Mouse (Mus musculus) embryonic fibroblast, embryonic 13.5 days (primary cell): ENCODE measurements at regions not wholly inside any gene's neighbourhood (a gene's known extent, or its start where the extent isn't known, plus 50 kb on each side); places are given as distances from the start of the nearest gene placed in this dataset.
A peak's percentile ranks its signal among the peaks of the same experiment; 100 is the strongest.

Source experiments
- H3K27ac ChIP-seq: 2 replicates; pipeline ENCODE4 v1.5.1; 2012; ENCODE audit warnings: low read length, control low read depth, inconsistent platforms; ENCODE audit not compliant: insufficient read depth
- H3K4me1 ChIP-seq: 2 replicates; pipeline ENCODE4 v1.6.1; 2011; ENCODE audit warnings: low read length; ENCODE audit not compliant: control insufficient read depth, insufficient read depth
- H3K4me3 ChIP-seq: 2 replicates; pipeline ENCODE4 v1.5.1; 2011; ENCODE audit warnings: mild to moderate bottlenecking, control low read depth, low read length; ENCODE audit not compliant: insufficient read depth
- CTCF ChIP-seq: IDR thresholded peaks from 2 replicates; pipeline ENCODE4 v1.5.1; 2011; ENCODE audit warnings: mild to moderate bottlenecking, control low read depth, low read length, moderate library complexity, borderline replicate concordance; ENCODE audit not compliant: insufficient read depth
- POLR2A ChIP-seq: IDR thresholded peaks from 2 replicates; pipeline ENCODE4 v1.6.1; 2011; ENCODE audit warnings: low read depth, mild to moderate bottlenecking, control low read depth, low read length, moderate library complexity

DNA sequence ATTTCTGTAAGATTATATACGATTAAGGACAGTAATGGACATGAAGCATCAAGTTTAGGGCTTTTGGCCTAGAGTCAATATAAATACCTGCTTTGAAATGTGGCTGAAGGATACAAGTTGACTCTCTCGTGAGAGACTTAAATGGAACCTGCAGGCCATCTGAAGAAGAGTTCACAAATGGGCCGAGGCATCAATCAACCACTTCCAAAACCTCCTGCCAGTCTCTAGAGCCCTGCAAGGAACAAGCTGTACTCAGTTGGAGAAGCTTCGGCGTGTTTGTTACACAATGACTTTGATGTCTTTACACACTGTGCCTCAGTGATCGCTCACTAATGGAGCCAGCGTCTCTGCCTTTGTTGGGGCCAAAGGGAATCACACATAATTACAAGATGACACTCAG lies 146.1 kb upstream of the Ccnd2 start:
- no peak for TF ChIP-seq CTCF
- TF ChIP-seq POLR2A: no peak
- Histone ChIP-seq H3K4me1 (no peaks in the 10 kb centered on the region), H3K27ac (no peak overlapping the region), H3K4me3 (no peak overlapping the region)

DNA sequence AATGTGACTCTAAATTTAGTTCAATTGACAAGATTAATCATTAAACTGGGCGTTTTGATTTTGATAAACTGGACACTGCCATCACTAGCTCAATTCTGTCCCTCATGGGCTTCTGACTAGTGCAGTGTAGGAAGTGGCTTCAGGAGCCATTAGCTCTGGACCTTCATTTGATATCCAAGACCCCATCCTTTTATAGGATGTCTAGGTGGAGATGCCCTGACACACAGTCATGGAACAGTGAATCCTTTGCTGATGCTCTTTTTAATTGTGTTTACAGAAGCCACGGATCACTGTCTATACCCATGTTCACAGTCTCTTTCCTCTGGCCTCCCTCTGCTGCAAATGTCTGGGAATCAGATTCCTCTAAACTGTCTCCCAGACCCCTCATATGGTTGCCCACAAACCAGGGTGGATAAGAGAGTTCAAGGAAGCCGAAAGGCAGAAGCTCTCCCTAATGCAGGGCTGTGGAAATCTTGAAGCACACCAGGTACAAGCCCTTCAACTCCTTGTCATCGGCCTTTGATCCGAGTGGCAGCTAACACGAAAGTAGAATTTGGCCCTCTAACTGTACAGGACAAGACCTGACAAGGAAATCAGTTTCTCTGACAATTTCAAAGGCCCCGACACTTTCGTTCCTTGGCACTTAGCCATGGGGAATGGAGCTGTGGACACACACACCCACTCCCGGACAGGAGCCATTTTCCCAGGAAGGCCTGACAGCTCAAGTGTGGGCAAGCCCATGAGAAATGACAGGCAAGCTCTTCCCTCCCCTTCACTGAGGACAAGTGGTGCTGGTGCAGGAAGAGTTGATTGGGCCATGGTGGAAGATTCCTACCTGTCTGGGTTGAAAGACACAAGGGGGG lies 135.2 kb upstream of the Parp11 start:
- H3K27ac ChIP-seq: no peak overlapping the region

DNA sequence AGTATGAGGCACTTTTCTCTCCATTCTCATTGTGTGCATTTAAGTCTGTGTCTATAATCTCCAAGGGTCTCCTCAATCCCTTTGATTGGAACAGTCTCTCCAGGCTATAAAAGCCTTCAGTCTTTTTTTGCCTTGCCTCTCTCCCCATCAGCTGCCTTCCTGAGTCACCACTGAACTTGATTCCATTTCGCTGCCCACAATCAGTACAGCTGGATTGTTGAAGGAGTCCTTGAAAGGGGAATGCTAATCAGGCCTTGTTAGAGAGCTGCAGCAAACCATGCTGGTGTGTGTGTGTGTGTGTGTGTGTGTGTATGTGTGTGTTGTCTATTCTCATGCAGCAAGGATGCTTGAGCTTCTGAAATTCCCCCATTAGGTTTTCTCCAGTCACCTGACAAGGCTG lies 129.3 kb upstream of the Parp11 start:
- no peaks in the 10 kb centered on the region for H3K4me1 ChIP-seq
- no peak overlapping the region for H3K27ac ChIP-seq
- TF ChIP-seq CTCF (no peak), POLR2A (no peak)
- no peak overlapping the region for H3K4me3 ChIP-seq

More for the DNA sequence above, 135.2 kb upstream of the Parp11 start:
- H3K4me1 ChIP-seq: no peaks in the 10 kb centered on the region
- TF ChIP-seq POLR2A (no peak), CTCF (no peak)
- H3K4me3 ChIP-seq: no peak overlapping the region

GRCm38 (mm10) chr6:127318746-127319582 lies 127.7 kb upstream of the Parp11 start:
- TF ChIP-seq CTCF (no peak), POLR2A (no peak)
- no peak overlapping the region for H3K4me3 ChIP-seq
- H3K27ac ChIP-seq: no peak overlapping the region
- no peaks in the 10 kb centered on the region for H3K4me1 ChIP-seq

DNA sequence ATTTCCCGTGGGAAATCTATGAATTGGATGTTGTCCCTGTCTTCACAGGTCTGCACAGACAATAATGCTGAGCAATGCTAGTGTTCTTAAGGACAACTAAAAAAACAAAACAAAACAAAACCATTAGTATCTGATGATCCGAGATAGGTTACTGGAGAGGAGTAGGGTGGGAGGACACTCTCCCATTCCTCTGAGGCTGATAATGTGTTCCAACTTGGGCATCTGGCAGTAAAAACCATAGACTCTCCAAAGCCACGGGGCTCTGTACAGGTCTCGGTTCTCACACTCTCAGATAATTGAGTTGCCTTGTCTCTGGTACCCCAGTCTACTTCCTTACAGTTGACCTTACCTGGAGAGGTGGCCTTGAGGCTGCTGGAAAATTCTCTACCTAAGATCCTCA lies 126.0 kb upstream of the Parp11 start:
- Histone ChIP-seq H3K4me3 (no peak overlapping the region), H3K27ac (no peak overlapping the region), H3K4me1 (no peaks in the 10 kb centered on the region; the same call in 1 of the 2 replicates)
- TF ChIP-seq POLR2A (no peak), CTCF (no peak)

DNA sequence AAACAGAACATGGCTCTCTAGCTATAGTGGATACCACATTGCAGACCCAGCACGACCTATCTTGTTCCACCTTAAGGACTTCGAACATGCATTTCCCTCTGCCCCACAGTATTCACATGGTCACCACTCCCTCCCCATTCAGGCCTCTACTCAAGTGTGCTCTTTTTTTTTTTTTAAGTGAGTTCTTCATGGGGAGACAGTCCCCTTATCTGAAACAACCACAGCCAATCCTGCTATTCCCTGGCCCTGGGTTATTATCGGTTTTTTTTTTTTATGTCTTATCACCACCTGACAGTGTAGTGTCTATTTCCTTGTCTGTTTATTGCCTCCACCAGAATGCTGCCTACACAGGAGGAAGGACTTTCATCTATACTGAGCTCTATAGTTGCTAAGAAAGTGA lies 125.6 kb upstream of the Parp11 start:
- Histone ChIP-seq H3K4me1 (peaks cover 2% of the 10 kb centered on the region; the same call in 1 of the 2 replicates), H3K27ac (no peak overlapping the region), H3K4me3 (no peak overlapping the region)
- TF ChIP-seq CTCF (no peak), POLR2A (no peak)

DNA sequence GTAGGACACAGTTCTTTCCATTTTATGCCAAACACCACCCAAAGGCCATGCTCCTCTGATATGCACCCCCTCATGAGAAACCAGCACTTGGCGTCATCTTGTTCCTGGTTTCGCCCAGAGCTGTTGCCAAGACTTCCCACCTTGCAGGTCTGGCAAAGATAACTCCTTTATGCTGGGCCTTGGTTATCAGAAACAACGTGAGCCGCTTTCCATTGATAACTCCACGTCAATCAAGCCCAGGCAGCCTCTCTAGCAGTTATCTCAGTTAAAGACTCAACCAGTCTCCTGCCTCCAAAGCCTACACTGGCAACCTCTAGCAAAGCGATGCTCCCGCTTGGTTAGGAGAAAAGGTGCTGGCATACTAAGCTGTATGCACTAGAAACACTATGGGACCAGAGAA lies 124.2 kb upstream of the Parp11 start:
- Histone ChIP-seq H3K4me3 (no peak overlapping the region), H3K4me1 (peaks cover 3% of the 10 kb centered on the region; the same call in 1 of the 2 replicates), H3K27ac (no peak overlapping the region)
- TF ChIP-seq CTCF (no peak), POLR2A (no peak)

DNA sequence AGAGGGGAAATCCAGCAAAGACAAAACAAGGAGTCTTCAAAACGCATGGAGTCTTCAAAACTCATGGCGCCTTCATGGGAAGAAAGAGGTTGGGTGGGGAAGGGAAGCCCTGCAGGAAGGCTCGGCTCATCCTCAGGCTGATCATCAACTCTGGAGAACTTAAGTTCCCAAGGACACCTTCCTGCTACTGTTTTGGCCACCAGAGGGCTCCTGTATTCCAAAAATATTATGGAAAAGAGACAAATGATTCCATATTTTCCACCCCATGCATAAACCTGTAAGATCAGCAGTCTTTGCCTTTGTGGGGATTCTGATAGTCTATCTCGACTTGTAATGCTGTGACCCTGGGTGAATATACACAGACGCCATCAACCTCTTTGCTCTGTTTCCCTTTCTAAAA lies 121.7 kb upstream of the Parp11 start:
- peaks cover 12% of the 10 kb centered on the region for H3K4me1 ChIP-seq
- TF ChIP-seq CTCF (no peak), POLR2A (no peak)
- H3K4me3 ChIP-seq: no peak overlapping the region
- no peak overlapping the region for H3K27ac ChIP-seq

DNA sequence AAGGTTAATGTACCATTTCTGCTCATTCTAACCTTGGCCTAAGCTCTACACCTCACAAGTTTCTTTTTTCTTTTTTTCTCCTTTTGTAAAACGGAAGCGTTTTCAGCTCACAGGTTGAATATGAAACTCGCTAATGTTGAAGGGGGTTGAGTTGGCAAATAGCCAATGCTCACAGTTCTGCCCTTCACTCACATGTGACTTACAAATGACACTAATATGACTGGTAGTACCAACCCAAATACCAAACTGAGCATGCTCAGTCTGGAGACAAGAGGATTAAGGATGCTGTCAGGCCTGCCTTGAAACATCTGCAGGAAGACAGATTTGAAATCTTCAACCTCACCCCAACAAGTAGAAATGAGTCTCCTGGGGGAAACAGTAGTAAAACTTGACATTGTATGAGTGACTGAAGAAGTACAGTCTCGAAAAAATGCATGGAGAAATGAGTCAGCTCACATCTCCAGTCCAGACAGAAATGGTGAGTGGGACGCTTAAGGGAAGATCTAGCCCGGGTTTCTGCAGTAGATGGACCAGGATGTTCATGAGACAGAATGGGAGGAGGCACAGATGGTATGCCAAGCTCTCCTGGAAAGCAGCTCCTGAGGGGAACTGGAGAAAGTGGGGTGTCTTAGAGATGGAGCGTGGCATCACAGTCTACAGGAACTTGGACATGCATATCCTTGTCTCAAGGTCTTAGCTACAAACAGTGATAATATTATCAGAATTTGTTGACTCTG lies 120.9 kb upstream of the Parp11 start:
- Histone ChIP-seq H3K4me3 (no peak overlapping the region), H3K27ac (0 out of 2 replicates have a peak overlapping the region, but pooled peaks have one; percentile 19), H3K4me1 (peaks cover 16% of the 10 kb centered on the region)
- no peak for TF ChIP-seq POLR2A
- no peak for TF ChIP-seq CTCF
